Mouse (Mus musculus): ENCODE measurements around the gene Clic1.
"Not testable (repeated sequence)": the region's sequence is repeated elsewhere in the genome, so short reads cannot be mapped to it uniquely, and the experiment has no call there.

The Clic1 gene

DNA sequence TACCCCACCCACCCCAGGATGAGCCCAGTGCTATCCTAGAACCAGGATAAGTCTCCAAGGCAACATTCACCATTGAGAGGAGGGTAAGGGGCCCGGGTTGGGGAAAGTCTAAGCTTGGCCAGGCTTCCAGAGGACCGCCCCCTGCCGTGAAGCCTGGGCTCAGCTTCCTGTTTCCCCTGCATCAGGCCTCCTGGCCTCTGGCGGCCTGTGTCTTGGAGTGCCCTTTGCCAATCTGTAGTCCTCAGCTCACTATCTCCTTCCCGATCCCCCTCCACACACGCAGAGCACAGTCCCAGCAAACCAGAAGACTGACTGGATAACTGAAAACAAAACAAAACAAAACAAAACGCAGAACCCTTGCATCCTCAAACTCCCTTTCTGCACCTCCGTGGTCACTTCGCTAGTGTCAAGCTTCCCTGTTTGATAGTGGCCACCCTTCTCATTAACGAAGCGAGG is at the start of gene Clic1:
TSS of gene Clic1 (plus strand) at position 406 of the 456 bp plus-strand sequence.
- DNase-seq (ENCODE audit: low spot score in 2 of 2) = no peak

GRCm38 (mm10) chr17:35000717-35001451 is 48.9 kb upstream of the Clic1 start, which contains the start of gene Vars:
Gene Vars, plus strand, starts transcription at chr17:35000987.
- peak; percentile 85 to 86 for DNase-seq (ENCODE audit: low spot score in 2 of 2)

- DNase-seq (ENCODE audit: low spot score in 2 of 2) = peak; percentile 38
Measured at GRCm38 (mm10) chr17:35001452-35002152, 48.2 kb upstream of the Clic1 start.

GRCm38 (mm10) chr17:35002153-35002865 is 47.5 kb upstream of the Clic1 start:
- DNase-seq (ENCODE audit: low spot score in 2 of 2) = no peak

DNA sequence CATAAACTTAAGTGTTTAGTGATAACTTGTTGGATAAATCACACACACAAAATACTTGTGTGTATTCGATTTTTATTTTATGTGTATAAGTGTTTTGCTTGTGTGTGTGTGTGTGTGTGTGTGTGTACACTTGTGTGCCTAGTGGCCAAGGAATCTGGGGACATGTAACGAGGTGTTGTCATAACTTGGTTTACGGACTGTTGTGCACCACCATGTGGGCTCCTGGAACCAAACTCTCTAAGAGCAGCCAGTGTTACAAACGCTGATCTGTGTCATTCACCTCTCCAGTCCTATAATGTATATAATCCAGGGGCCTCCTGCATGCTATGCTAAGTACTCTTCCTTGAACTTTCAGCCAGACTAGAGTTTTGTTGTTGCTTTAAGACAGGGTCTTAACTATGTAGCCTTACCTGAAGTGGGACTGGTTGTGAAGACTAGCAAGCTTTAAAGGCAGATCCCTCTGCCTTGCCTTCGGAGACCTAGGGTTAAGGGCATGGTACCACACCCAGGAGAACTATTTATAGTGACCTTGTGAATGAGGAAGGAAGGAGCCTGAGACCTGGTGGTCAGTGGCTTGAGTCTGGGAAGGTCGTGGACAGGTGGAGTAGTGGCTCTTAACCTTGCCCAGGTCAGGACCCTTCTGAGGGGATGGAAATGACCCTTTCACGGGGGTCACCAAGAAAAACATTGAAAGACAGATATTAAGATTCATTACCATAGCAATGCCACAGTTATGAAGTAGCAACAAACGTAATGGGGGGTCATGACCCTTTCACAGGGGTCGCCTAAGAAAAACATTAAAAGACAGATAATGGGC is 46.5 kb upstream of the Clic1 start:
- no peak for DNase-seq (ENCODE audit: low spot score in 2 of 2)

GRCm38 (mm10) chr17:35004075-35004717 is 45.6 kb upstream of the Clic1 start:
- no peak for DNase-seq (ENCODE audit: low spot score in 2 of 2)

- no peak for DNase-seq (ENCODE audit: low spot score in 2 of 2)
Measured at GRCm38 (mm10) chr17:35005158-35005557, 44.6 kb upstream of the Clic1 start.

DNA sequence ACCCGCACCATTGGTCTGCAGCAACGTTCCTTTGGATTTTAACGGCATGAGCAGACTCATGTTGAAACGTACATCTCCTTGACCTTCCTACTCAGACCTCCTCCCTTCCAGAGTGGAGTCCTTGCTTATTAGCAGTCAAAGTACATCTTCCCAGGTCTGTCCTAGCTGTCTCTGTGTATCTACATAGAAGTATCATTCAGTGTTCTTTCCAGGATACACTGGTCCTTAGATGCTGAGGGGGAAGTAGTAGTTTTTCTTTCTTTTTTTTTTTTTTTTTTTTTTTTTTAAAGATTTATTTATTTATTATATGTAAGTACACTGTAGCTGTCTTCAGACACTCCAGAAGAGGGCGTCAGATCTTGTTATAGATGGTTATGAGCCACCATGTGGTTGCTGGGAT is 43.9 kb upstream of the Clic1 start:
- DNase-seq (ENCODE audit: low spot score in 2 of 2) = not testable (repeated sequence)

DNA sequence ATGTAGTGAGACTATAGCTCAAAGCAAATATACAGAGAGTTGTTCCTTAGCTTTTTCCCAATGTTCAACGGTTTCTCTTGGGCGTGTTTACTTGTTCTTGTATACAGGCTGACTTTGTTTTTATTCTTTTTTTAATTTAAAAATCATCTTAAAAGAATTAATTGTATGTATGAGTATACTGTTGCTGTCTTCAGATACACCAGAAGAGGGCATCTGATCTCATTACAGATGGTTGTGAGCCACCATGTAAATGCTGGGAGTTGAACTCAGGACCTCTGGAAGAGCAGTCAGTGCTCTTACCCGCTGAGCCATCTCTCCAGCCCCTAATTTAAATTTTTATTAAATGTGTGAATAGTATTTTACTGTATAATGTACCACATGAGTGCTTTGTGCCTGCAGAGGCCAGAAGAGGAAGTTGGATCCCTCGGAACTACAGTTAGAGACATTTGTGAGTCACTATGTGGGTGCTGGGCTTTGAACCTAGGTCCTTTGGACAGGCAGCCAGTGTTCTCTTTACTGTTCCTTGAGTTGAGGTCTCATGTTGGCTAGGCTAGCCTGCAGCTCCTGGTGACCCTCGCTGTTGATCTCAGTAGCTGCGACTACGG is 42.3 kb upstream of the Clic1 start:
- DNase-seq (ENCODE audit: low spot score in 2 of 2) = no peak

DNA sequence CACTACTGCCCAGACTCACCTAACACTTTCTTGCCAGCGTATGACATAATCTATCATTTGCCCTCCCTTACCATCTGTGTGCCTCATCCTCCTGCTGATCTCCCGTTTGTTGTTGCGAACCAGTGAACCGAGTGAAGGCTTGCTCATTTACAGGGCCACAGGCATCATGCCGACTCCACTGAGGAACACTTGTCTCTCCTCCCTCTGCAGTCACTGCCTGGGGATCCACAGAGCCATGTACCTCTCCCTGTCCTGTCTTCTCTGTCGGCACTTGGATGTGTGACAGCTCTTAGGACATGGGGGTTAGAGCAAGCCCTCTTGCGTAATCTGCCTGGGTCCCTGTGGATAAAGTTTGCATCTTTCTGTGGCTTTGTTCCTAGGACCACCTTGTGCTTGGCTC is 40.2 kb upstream of the Clic1 start:
- no peak for DNase-seq (ENCODE audit: low spot score in 2 of 2)

- no peak for DNase-seq (ENCODE audit: low spot score in 2 of 2)
Measured at GRCm38 (mm10) chr17:35011440-35011839, 38.3 kb upstream of the Clic1 start.

- no peak for DNase-seq (ENCODE audit: low spot score in 2 of 2)
Measured at GRCm38 (mm10) chr17:35012430-35012829, 37.3 kb upstream of the Clic1 start.

GRCm38 (mm10) chr17:35013221-35013620 is 36.5 kb upstream of the Clic1 start:
- DNase-seq (ENCODE audit: low spot score in 2 of 2) = no peak

- no peak for DNase-seq (ENCODE audit: low spot score in 2 of 2)
Measured at GRCm38 (mm10) chr17:35015296-35015695, 34.5 kb upstream of the Clic1 start.

DNA sequence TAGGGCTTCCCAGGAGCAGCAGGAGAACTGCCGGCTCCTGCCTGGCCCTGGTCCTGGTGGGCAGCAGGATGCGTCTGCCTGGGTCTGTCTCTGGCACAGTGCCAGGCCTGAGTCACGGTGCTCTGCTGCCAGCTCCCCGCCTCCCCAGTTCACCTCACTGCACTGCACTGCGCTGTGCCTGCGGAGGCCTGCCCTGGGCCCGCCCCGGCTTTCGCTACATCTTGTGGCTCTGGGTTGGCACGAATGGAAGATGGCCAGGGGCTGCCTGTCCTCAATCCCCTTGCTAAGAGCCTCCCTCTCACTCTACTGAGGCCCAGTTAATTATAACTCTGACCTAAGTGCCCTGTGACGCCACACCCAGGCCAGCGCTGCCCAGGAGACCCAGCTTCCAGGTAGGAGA is 33.4 kb upstream of the Clic1 start, which contains the start of gene Vwa7:
TSS of gene Vwa7 (plus strand) at position 204 of the 400 bp plus-strand sequence.
- no peak for DNase-seq (ENCODE audit: low spot score in 2 of 2)

DNA sequence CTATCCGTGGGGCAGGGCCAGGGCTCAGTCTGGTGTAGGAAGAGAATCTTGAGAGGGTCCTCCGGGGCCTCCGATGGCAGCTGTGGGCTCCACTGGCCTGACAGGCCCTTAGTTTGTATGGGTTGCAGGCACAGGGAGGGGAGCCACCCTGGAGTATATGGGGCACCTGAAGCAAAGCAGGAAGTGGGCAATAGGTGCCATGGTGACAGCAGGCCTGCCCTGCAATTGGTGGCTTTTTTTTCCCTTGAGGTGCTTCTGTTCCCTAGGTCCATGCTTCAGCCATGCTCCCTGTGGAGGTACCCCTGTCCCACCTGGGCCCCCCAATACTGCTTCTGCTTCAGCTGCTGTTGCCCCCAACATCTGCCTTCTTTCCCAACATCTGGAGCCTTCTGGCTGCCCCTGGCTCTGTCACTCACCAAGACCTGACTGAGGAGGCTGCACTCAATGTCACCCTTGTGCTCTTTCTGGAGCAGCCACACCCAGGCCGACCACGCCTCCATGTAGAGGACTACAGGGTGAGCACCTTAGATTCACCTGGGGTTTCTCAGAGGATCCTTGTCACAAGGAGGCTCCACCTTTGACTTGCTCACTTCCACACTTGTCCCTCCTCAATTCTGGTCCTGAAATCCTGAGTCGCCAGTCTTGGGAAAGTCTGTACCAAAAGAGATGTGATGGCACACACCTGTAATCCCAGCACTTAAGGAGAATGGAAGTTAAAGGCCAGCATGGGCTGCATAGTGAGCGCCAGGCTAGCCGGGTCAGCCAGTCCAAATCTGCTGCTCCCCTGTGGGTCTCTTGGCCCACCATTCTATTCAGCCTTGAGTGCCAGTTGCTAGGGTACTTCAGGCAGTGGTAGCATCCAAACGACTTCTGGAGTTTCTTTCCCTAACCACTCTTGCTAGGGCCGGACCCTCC is 32.7 kb upstream of the Clic1 start:
- no peak for DNase-seq (ENCODE audit: low spot score in 2 of 2)

DNA sequence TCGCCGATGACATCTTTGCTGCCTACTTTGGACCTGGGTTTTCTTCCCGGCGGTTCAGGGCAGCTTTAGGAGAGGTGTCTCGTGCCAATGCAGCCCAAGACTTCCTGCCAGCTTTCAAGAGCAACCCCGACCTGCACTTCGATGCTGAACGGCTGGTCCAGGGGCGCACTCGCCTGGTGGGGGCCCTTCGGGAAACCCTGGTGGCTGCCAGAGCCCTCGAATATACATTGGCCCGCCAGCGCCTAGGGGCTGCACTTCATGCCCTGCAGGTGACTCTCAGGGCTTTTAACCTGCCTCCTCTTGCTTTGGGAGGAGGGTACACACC is 32.1 kb upstream of the Clic1 start:
- DNase-seq (ENCODE audit: low spot score in 2 of 2) = no peak

DNA sequence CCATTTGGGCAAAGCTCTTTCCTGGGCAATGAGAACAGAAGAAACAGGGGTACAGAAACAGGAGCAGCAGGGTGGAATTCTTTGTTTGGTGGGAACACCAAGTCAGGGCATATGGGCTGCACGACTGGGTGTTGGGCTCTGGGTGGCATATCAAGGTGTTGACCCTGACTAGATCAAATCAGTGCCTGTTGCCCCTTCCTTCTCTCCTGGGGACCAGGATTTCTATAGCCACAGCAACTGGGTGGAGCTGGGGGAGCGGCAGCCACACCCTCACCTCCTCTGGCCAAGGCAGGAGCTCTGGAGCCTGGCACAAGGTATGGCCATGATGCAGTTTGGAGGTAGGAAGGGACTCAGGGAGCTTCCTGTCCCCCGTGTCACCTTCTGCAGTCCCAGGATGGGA is 31.6 kb upstream of the Clic1 start:
- DNase-seq (ENCODE audit: low spot score in 2 of 2) = no peak

GRCm38 (mm10) chr17:35019894-35020293 is 29.9 kb upstream of the Clic1 start:
- DNase-seq (ENCODE audit: low spot score in 2 of 2) = no peak

DNA sequence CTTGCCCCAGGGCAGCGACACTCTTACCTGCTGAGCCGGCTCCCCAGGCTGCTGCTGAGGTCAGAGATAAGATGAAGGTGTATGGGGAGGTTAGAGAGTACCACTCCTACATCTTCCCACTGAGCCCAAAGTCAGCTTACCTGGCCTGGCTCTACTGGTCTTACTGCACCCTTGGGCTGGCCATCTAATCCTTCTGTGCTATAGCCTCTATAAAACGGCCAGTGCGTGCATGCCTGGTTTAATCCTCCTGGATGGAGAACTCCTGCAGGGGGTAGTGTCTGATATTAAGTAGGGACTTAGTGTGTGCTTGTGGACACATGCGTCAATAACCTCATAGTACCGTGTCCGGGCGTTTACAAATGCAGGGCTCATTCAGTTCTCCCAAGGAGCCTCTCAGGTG is 29.2 kb upstream of the Clic1 start:
- DNase-seq (ENCODE audit: low spot score in 2 of 2) = no peak

Measured in natural killer cell, adult 2 months (primary cell).